Mouse (Mus musculus) stomach, embryonic 14.5 days (tissue): ENCODE results near the gene Gm3250. TPM values are rescaled to one million over a fixed set of nuclear protein-coding genes. Genes with fewer than 3 reads are reported as not detected.
"Not testable (repeated sequence)": the region's sequence is repeated elsewhere in the genome, so short reads cannot be mapped to it uniquely, and the experiment has no call there.

Source experiments
- ATAC-seq: fragments of 200-750 bp; cut with Nextera tagmentation; 2 replicates; pipeline ENCODE4 v1.8.0; 2017; ENCODE audit warnings: low read depth, moderate TSS enrichment; ENCODE audit not compliant: insufficient number of reproducible peaks, insufficient read depth, low FRiP score
- H3K27ac ChIP-seq: fragments of 300-500 bp; sonication (generic); 2 replicates; pipeline ENCODE4 v1.5.1; 2014; ENCODE audit warnings: mild to moderate bottlenecking, low read length, moderate library complexity, mixed read lengths
- H3K27me3 ChIP-seq: fragments of 300-500 bp; sonication (generic); 2 replicates; pipeline ENCODE4 v1.6.1; 2014; ENCODE audit warnings: low read length, control low read depth, mixed read lengths; ENCODE audit not compliant: control insufficient read depth, insufficient read depth
- H3K36me3 ChIP-seq: fragments of 300-500 bp; sonication (generic); 2 replicates; pipeline ENCODE4 v1.6.1; 2014; ENCODE audit warnings: mild to moderate bottlenecking, control low read depth, low read length, moderate library complexity, mixed read lengths; ENCODE audit not compliant: control insufficient read depth, insufficient read depth
- H3K4me1 ChIP-seq: fragments of 300-500 bp; sonication (generic); 2 replicates; pipeline ENCODE4 v1.6.1; 2014; ENCODE audit warnings: low read length, control low read depth, mixed read lengths; ENCODE audit not compliant: control insufficient read depth, insufficient read depth
- H3K4me2 ChIP-seq: fragments of 300-500 bp; sonication (generic); replicated peaks from 2 replicates; pipeline ENCODE4 v1.6.1; 2014; ENCODE audit warnings: low read depth, low read length, control low read depth
- H3K4me3 ChIP-seq: fragments of 300-500 bp; sonication (generic); 2 replicates; pipeline ENCODE4 v1.5.1; 2014; ENCODE audit warnings: low read depth, low read length, control low read depth
- H3K9ac ChIP-seq: fragments of 300-500 bp; sonication (generic); replicated peaks from 2 replicates; pipeline ENCODE4 v1.6.1; 2014; ENCODE audit warnings: low read depth, mild to moderate bottlenecking, control low read depth, low read length, moderate library complexity, mixed read lengths
- H3K9me3 ChIP-seq: fragments of 300-500 bp; sonication (generic); 2 replicates; pipeline ENCODE4 v1.6.1; 2016; ENCODE audit warnings: low read depth, low read length, control low read depth; ENCODE audit not compliant: control insufficient read depth
- WGBS: fragments of 180-500 bp; shearing (Covaris S2); extraction: QIAGEN DNeasy Blood & Tissue Kit; methylation state at CpG from one replicate; pipeline ENCODE4 v1.1.7; 2014; 5-methylcytosine and 5-hydroxymethylcytosine counted together
- polyA plus RNA-seq: library from polyadenylated mRNA; unstranded; fragments of >200 nt; fragmentation: Nextera tagmentation; extraction: Ambion mirVana; gene quantifications from 2 replicates; pipeline ENCODE4 v1.2.1, GENCODE M21; 2014

Gm3250 gene
- polyA plus RNA-seq, 1 experiment from 2014 or later, result not detected

DNA sequence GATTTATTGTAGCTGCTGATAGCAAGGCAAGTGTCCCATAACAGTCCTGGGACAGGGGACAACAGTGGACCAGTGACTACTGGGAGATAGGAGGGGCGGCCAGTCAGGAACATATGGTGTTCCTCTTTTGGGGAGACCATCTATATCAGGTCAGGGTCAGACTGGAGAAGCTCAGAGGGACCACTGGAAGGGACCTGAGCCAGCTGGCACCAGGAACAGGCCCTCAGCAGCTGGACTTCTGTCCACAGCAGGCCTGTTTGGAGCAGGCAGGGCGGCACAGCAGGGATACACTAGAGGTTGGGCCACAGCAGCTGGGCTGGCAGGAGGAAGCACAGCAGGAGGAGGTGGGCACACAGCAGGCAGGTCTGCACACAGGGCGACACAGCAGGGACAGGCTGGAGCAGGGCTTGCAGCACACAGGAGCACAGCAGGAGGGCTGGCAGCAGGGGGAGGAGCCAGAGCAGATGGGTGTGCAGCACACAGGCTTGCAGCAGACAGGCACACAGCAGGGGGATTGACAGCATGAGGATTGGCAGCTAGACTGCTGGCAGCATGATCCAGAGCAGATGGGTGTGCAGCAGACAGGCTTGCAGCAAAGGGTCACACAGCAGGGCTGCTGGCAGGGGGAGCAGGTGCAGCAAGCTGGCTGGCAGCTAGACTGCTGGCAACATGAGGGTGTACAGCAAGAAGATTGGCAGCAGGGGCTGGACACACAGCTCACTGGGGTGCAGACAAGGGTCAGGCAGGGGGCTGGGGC lies 16.0 kb upstream of the Gm3250 start:
- H3K9ac ChIP-seq, H3K9me3 ChIP-seq, ATAC-seq, H3K4me3 ChIP-seq, H3K27ac ChIP-seq, H3K4me1 ChIP-seq, H3K4me2 ChIP-seq, H3K36me3 ChIP-seq, H3K27me3 ChIP-seq: not testable (repeated sequence)
- WGBS, result 32% methylated on average over 3 of the region's 3 CpGs

DNA sequence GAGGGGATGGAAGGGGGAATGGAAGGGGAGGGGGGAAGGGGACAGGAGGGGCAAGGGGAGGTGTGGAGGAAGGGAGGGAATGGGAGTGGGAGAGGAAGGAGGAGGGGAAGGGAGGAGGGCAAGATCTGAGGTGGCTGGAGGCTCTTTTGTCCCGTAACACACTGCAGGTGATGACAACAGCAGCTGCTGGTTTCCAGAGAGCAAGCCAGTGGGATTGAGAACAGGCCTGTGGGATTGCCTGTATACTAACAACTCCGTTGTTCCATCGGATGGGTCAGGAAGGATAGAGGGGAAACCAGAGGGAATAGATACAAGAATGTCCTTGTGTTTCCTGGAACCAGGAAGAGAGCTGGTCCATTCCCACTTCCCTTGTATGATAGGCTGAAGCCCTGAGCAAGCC lies 15.3 kb upstream of the Gm3250 start:
- H3K4me2 ChIP-seq, result no peak overlapping the region
- no peak overlapping the region for H3K27ac ChIP-seq
- H3K4me1 ChIP-seq, result no peaks in the 10 kb centered on the region
- 21% methylated on average over 3 of the region's 3 CpGs for WGBS
- H3K36me3 ChIP-seq, result no peaks in the 10 kb centered on the region
- no peak for ATAC-seq
- H3K9me3 ChIP-seq, result no peaks in the 10 kb centered on the region
- no peaks in the 10 kb centered on the region for H3K27me3 ChIP-seq
- H3K4me3 ChIP-seq, result no peak overlapping the region
- H3K9ac ChIP-seq, result no peak overlapping the region

DNA sequence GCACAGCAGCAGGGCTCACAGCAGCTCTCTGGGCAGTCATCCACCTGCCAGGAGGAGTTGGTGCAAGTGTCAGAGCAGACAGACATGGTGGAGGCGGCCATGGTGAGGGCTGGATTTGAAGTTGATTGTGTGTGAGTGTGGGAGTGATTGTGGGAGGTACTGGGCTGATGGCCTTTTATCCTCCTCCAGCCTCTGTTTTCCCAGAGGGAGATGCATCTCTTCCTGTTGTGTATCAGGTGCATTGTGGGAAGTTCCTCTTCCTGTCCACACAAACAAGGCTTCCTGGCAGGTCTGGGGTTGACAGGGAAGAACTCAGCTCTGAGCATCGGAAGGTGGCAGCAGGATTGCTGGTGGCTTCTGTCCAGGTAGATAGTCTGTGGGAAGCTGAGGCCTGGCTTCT lies 12.6 kb upstream of the Gm3250 start, which contains the start of gene Gm9639:
Gm9639 (minus strand) TSS at position 101 of the 400 bp plus-strand sequence.
- no peaks in the 10 kb centered on the region for H3K27me3 ChIP-seq
- H3K4me2 ChIP-seq, result no peak within 1 kb of the TSS
- H3K4me3 ChIP-seq, result no peak within 1 kb of the TSS
- H3K4me1 ChIP-seq, result no peaks in the 10 kb centered on the region
- H3K27ac ChIP-seq, result no peak within 1 kb of the TSS
- H3K36me3 ChIP-seq, result no peaks in the 10 kb centered on the region
- H3K9me3 ChIP-seq, result no peaks in the 10 kb centered on the region
- WGBS, result 63% methylated on average over 2 of the region's 2 CpGs
- H3K9ac ChIP-seq, result no peak within 1 kb of the TSS
- no peak for ATAC-seq

DNA sequence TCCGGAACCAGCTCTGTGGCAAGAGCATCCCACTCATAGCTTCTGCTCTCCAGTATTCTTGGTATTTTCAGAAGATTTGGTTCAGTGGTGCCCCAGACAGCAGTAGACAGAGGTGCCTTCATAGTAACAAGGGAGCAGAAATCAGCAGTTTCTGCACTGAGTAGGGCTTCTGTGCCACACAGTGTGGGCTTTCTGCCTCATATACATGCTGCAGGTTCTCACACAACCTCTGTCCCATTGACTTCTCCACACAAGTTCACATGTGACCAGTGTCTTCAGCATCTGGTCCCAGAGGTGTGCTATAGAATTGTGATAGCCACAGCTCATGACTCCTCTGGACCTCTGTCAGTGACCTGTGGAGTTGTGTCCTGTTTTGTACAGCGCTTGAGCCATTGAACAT lies 6.3 kb upstream of the Gm3250 start:
- H3K4me3 ChIP-seq, result no peak overlapping the region
- H3K4me2 ChIP-seq, result no peak overlapping the region
- H3K36me3 ChIP-seq, result no peaks in the 10 kb centered on the region
- no peaks in the 10 kb centered on the region for H3K27me3 ChIP-seq
- H3K9ac ChIP-seq, result no peak overlapping the region
- 87% methylated on average over 2 of the region's 2 CpGs for WGBS
- ATAC-seq, result no peak
- no peak overlapping the region for H3K27ac ChIP-seq
- H3K9me3 ChIP-seq, result no peaks in the 10 kb centered on the region
- H3K4me1 ChIP-seq, result no peaks in the 10 kb centered on the region

DNA sequence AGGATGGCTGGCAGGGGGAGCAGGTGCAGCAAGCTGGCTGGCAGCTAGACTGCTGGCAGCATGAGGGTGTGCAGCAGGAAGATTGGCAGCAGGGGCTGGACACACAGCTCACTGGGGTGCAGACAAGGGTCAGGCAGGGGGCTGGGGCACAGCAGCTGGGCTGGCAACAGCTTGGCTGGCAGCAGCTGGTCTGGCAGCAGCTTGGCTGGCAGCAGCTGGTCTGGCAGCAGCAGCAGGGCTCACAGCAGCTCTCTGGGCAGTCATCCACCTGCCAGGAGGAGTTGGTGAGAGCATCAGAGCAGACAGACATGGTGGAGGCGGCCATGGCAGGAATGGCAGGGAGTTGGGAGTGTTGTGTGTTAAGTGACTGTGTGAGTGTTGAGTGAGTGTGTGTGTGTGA lies 5.5 kb upstream of the Gm3250 start, which contains the start of gene Gm7137:
Gm7137 (minus strand) TSS at position 325 of the 400 bp plus-strand sequence.
- not testable (repeated sequence) for H3K4me1 ChIP-seq, H3K27ac ChIP-seq, H3K9me3 ChIP-seq, H3K27me3 ChIP-seq, H3K36me3 ChIP-seq, H3K4me2 ChIP-seq, H3K4me3 ChIP-seq, ATAC-seq, H3K9ac ChIP-seq
- 71% methylated on average over 1 of the region's 1 CpGs for WGBS

DNA sequence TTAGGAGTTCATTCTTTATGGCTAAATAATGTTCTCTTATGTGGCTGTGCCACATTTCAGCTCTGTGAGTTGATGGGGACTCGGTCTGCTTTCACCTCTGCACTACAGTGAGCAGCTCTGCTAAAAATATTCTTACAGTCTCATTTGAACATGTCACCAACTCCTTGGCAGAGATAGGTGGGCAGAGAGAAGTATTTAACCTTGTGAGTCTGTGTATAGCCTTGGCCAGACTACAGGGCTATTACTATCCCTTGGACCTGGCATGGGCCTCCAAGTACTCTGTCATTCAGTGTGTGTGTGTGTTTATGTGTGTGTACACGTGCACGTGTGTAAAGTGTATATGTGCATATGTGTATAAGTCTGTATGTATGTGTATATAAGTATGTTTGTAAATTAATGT lies 1.1 kb upstream of the Gm3250 start:
- WGBS, result 88% methylated on average over 1 of the region's 3 CpGs

DNA sequence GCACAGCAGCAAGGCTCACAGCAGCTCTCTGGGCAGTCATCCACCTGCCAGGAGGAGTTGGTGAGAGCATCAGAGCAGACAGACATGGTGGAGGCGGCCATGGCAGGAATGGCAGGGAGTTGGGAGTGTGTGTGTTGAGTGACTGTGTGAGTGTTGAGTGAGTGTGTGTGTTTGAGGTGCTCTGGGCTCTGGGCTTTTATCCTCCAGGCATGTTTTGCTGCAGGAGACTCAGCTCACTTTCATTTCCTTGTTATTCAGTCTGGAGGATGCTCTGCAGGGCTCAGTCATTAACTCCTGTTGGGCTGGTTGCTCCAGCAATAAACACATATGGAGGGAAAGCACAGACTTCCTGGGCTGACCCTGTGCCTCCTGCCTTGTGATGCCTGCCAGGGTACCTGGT lies 5.5 kb downstream of the Gm3250 start, which contains the start of gene Gm7138:
Gm7138 (minus strand) TSS at position 101 of the 400 bp plus-strand sequence.
- ATAC-seq, H3K27ac ChIP-seq, H3K4me2 ChIP-seq, H3K27me3 ChIP-seq, H3K9me3 ChIP-seq, H3K4me3 ChIP-seq, H3K36me3 ChIP-seq, H3K4me1 ChIP-seq, H3K9ac ChIP-seq: not testable (repeated sequence)
- WGBS, result 62% methylated on average over 1 of the region's 1 CpGs

More for the DNA sequence above, 1.1 kb upstream of the Gm3250 start:
- not testable (repeated sequence) for H3K9ac ChIP-seq, H3K4me2 ChIP-seq, H3K9me3 ChIP-seq, H3K4me3 ChIP-seq, H3K4me1 ChIP-seq, H3K36me3 ChIP-seq, H3K27me3 ChIP-seq, H3K27ac ChIP-seq, ATAC-seq

DNA sequence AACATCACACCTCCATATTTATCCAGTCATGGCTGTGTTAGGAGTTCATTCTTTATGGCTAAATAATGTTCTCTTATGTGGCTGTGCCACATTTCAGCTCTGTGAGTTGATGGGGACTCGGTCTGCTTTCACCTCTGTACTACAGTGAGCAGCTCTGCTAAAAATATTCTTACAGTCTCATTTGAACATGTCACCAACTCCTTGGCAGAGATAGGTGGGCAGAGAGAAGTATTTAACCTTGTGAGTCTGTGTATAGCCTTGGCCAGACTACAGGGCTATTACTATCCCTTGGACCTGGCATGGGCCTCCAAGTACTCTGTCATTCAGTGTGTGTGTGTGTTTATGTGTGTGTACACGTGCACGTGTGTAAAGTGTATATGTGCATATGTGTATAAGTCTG lies 10.2 kb downstream of the Gm3250 start:
- ATAC-seq, result not testable (repeated sequence)
- 91% methylated on average over 1 of the region's 3 CpGs for WGBS

DNA sequence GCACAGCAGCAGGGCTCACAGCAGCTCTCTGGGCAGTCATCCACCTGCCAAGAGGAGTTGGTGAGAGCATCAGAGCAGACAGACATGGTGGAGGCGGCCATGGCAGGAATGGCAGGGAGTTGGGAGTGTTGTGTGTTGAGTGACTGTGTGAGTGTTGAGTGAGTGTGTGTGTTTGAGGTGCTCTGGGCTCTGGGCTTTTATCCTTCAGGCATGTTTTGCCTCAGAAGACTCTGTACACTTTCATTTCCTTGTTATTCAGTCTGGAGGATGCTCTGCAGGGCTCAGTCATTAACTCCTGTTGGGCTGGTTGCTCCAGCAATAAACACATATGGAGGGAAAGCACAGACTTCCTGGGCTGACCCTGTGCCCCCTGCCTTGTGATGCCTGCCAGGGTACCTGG lies 11.1 kb downstream of the Gm3250 start, which contains the start of gene Gm3238:
Gm3238 (minus strand) TSS at position 101 of the 400 bp plus-strand sequence.
- ATAC-seq, H3K4me3 ChIP-seq, H3K27ac ChIP-seq, H3K9me3 ChIP-seq, H3K4me1 ChIP-seq, H3K9ac ChIP-seq, H3K27me3 ChIP-seq, H3K36me3 ChIP-seq, H3K4me2 ChIP-seq: not testable (repeated sequence)
- 57% methylated on average over 1 of the region's 1 CpGs for WGBS

More for the DNA sequence above, 10.2 kb downstream of the Gm3250 start:
- not testable (repeated sequence) for H3K4me3 ChIP-seq, H3K9me3 ChIP-seq, H3K4me1 ChIP-seq, H3K4me2 ChIP-seq, H3K9ac ChIP-seq, H3K36me3 ChIP-seq, H3K27me3 ChIP-seq, H3K27ac ChIP-seq
